Mouse (Mus musculus) ES-E14 (cell line): ENCODE data around the gene Dennd4b. TPM values are rescaled to one million over a fixed set of nuclear protein-coding genes. Genes with fewer than 3 reads are reported as not detected.
A peak's percentile ranks its signal among the peaks of the same experiment; 100 is the strongest.

Source experiments
- DNase-seq: peaks from one replicate; pipeline ENCODE4 v3.0.0-alpha.2; 2013; ENCODE audit warnings: low read depth, low spot score
- H3K27ac ChIP-seq: 2 replicates; pipeline ENCODE4 v1.5.1; 2012; ENCODE audit warnings: low read depth, mild to moderate bottlenecking, low read length, moderate library complexity, mixed read lengths; ENCODE audit not compliant: poor library complexity, insufficient read depth, severe bottlenecking
- H3K36me3 ChIP-seq: 2 replicates; pipeline ENCODE4 v1.6.1; 2012; ENCODE audit warnings: mild to moderate bottlenecking, low read length, moderate library complexity, mixed read lengths; ENCODE audit not compliant: control insufficient read depth, poor library complexity, insufficient read depth, severe bottlenecking
- H3K4me1 ChIP-seq, 2 experiments: fragments of 150-350 bp in 1 of 2; sonication (generic) in 1 of 2; 2 replicates each; pipeline ENCODE4 v1.6.1; 2012; ENCODE audit warnings: low read length in 2 of 2, mild to moderate bottlenecking in 1 of 2, mixed read lengths in 1 of 2; ENCODE audit not compliant: control insufficient read depth in 2 of 2, insufficient read depth in 2 of 2, poor library complexity in 1 of 2
- H3K4me3 ChIP-seq, 2 experiments: fragments of 150-350 bp in 1 of 2; sonication (generic) in 1 of 2; 2 replicates each; pipeline ENCODE4 v1.5.1; 2012; ENCODE audit warnings: low read length in 2 of 2, low read depth in 1 of 2, mild to moderate bottlenecking in 1 of 2, mixed read lengths in 1 of 2; ENCODE audit not compliant: insufficient read depth in 1 of 2, poor library complexity in 1 of 2, severe bottlenecking in 1 of 2
- H3K9ac ChIP-seq: 2 replicates; pipeline ENCODE4 v1.6.1; 2012; ENCODE audit warnings: low read depth, mild to moderate bottlenecking, low read length, mixed read lengths; ENCODE audit not compliant: poor library complexity, insufficient read depth, severe bottlenecking
- H3K9me3 ChIP-seq: fragments of 150-350 bp; sonication (generic); 2 replicates; pipeline ENCODE4 v1.6.1; 2012; ENCODE audit warnings: low read depth, mild to moderate bottlenecking, low read length; ENCODE audit not compliant: control insufficient read depth, insufficient read depth
- CHD2 ChIP-seq: IDR thresholded peaks from 2 replicates; pipeline ENCODE4 v1.6.1; 2014; ENCODE audit warnings: mild to moderate bottlenecking, low read depth, low read length, inconsistent platforms
- HCFC1 ChIP-seq: IDR thresholded peaks from 2 replicates; pipeline ENCODE4 v1.6.1; 2012; ENCODE audit warnings: low read length, inconsistent platforms, borderline replicate concordance; ENCODE audit not compliant: insufficient read depth
- MAFK ChIP-seq: IDR thresholded peaks from 2 replicates; pipeline ENCODE4 v1.6.1; 2014; ENCODE audit warnings: mild to moderate bottlenecking, low read depth, low read length, inconsistent platforms; ENCODE audit not compliant: insufficient read depth
- ZC3H11A ChIP-seq: IDR thresholded peaks from 2 replicates; pipeline ENCODE4 v1.6.1; 2012; ENCODE audit warnings: low read depth, mild to moderate bottlenecking, inconsistent platforms, low read length, borderline replicate concordance
- ZNF384 ChIP-seq: IDR thresholded peaks from 2 replicates; pipeline ENCODE4 v1.6.1; 2012; ENCODE audit warnings: low read depth, low read length, inconsistent platforms
- in situ Hi-C, 2 experiments: fragments of 600-800 bp; cut with MboI; formaldehyde crosslinking; loops; one replicate each; pipeline ENCODE4 v1.15.1; 2025; ENCODE audit warnings: low sequenced_read_pairs in 2 of 2, inconsistent platforms in 1 of 2; ENCODE audit not compliant: unreplicated experiment in 2 of 2
- total RNA-seq: library from RNA; depleted of rRNA; stranded (reverse); fragments of 300-350 nt; gene quantifications from 2 replicates; pipeline ENCODE4 v1.2.3, GENCODE M21; 2012

Gene Dennd4b
- total RNA-seq, 1 experiment, result 4.1 TPM

DNA sequence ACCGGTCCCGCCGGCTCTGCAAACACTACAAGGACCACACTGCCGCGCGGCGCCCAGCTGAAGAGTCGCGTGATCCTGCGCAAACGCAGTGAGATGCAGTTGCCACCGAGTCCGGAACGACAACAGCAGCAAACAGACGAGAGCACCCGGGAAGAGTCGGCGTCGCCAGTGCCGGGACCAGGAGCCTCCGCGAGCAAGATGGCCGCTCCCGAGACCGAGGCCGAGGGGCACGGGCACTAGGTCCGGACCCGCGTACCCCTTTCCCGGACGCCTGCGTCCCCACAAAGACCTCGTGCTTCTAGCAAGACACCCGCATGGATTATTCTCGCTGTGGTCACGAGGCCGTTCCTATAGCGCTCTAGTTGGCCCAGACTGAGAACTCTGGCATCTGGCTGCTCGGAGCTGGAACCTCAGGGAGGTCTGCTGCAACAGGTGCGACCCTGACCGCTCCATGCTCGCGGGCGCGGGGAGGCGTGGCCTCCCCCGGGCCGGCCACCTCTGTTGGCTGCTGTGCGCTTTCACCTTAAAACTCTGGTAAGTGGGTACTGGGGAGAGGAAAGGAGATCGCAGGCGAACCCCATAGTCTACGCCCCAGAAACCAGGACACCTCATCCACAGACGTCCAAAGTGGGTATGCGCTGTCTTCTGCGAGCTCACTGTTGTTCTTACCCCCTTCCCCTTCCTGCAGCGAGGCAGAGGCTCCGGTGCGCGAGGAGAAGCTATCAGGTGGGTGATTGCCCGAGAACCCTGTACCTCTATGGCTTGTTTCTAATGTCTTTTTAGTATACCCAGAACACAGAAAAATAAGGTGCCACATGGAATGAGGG lies 33.3 kb upstream of the Dennd4b start, which contains the start of gene Jtb:
Gene Jtb (plus strand): TSS at position 91 of the 827 bp plus-strand sequence.
- H3K4me1 ChIP-seq, result no peaks in the 10 kb centered on the region

GRCm38 (mm10) chr3:90241251-90241650 lies 23.7 kb upstream of the Dennd4b start:
- Histone ChIP-seq H3K36me3 (no peaks in the 10 kb centered on the region), H3K9ac (no peak overlapping the region), H3K4me3 (no peak overlapping the region), H3K4me1 (peaks cover 0 to 11% of the 10 kb centered on the region in 2 experiments; a peak in 1 of 4 replicates), H3K9me3 (no peaks in the 10 kb centered on the region), H3K27ac (no peak overlapping the region)
- in situ Hi-C loops, result no loop called here
- DNase-seq, result no peak
- TF ChIP-seq ZNF384 (no peak), HCFC1 (no peak), CHD2 (no peak), MAFK (no peak), ZC3H11A (no peak)

More for the DNA sequence above, 33.3 kb upstream of the Dennd4b start, which contains the start of gene Jtb:
- H3K4me3 ChIP-seq, result peak within 1 kb of the TSS; percentile 74 to 76
- peak; percentile 92 for DNase-seq
- in situ Hi-C loops, result no loop called here
- peak within 1 kb of the TSS; percentile 88 for H3K9ac ChIP-seq
- peak within 1 kb of the TSS; percentile 70 for H3K27ac ChIP-seq
- peak; percentile 92 for TF ChIP-seq HCFC1
- no peak for TF ChIP-seq ZC3H11A
- peak; percentile 77 for TF ChIP-seq CHD2
- TF ChIP-seq MAFK, result no peak
- no peak for TF ChIP-seq ZNF384
- H3K9me3 ChIP-seq, result no peaks in the 10 kb centered on the region
- H3K36me3 ChIP-seq, result peaks cover 3% of the 10 kb centered on the region

DNA sequence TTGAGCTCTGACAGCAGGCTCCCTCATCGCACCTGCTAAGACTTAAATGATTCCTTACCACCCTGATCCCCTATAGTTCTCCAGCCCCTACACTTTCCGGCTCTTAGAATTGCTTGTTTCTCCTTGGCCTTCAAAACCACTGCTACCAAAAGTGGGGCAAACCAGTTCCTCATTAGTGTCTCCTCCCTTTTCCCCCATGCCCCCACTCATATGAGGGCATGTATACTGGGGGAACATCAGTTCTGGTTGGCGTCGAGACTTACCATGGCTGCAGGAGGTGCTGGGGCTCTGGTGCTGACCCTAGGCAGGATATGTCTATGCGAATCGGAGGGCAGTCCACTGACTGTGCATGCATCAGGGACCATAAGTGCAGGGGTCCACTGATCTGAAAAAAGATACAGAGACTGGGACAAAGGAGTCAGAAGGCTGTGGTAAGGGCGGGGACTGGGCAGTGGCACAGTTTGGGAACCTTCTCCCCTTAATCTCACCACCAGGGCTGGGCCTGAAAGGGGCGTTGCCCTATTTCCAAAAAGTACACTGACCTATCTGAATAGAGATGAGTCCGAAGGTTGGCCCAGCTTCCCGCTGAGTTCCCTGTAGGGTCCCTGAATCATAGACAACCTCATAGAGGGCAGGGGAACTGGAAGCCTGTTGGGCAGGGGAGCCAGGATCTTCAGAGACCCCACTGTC lies 23.2 kb upstream of the Dennd4b start:
- H3K4me3 ChIP-seq, result no peak overlapping the region
- in situ Hi-C loops, result no loop called here
- no peak overlapping the region for H3K9ac ChIP-seq
- no peaks in the 10 kb centered on the region for H3K36me3 ChIP-seq
- no peak overlapping the region for H3K27ac ChIP-seq
- DNase-seq, result no peak
- H3K4me1 ChIP-seq, result peaks cover 0 to 13% of the 10 kb centered on the region in 2 experiments; a peak in 2 of 4 replicates
- no peaks in the 10 kb centered on the region for H3K9me3 ChIP-seq
- TF ChIP-seq ZC3H11A, result no peak
- no peak for TF ChIP-seq CHD2
- TF ChIP-seq MAFK, result no peak
- no peak for TF ChIP-seq ZNF384
- no peak for TF ChIP-seq HCFC1

GRCm38 (mm10) chr3:90242984-90243775 lies 21.8 kb upstream of the Dennd4b start, which contains the start of gene Creb3l4:
Creb3l4 (minus strand) TSS chr3:90243512.
- Histone ChIP-seq H3K9me3 (no peaks in the 10 kb centered on the region), H3K36me3 (no peaks in the 10 kb centered on the region), H3K9ac (peak within 1 kb of the TSS; percentile 34), H3K4me3 (peak within 1 kb of the TSS; percentile 26 to 37), H3K27ac (no peak within 1 kb of the TSS; the same call in 1 of the 2 replicates), H3K4me1 (peaks cover 0 to 13% of the 10 kb centered on the region in 2 experiments; a peak in 2 of 4 replicates)
- DNase-seq, result peak; percentile 75
- in situ Hi-C loops, result no loop called here
- TF ChIP-seq MAFK, result no peak
- TF ChIP-seq ZNF384, result no peak
- no peak for TF ChIP-seq ZC3H11A
- no peak for TF ChIP-seq CHD2
- TF ChIP-seq HCFC1, result no peak
